Mouse (Mus musculus) kidney, adult 2 months (tissue): ENCODE measurements at regions not wholly inside any gene's neighbourhood (a gene's known extent, or its start where the extent isn't known, plus 50 kb on each side); places are given as distances from the start of the nearest gene placed in this dataset.

Experiments used
- DNase-seq: peaks from one replicate; pipeline ENCODE4 v3.0.0; 2021
- H3K27ac ChIP-seq: fragments of 200-500 bp; 2 replicates; pipeline ENCODE4 v1.5.1; 2012; ENCODE audit warnings: low read depth, low read length, control low read depth, inconsistent platforms; ENCODE audit not compliant: insufficient read depth
- H3K27me3 ChIP-seq: fragments of 200-500 bp; replicated peaks from 2 replicates; pipeline ENCODE4 v1.6.1; 2012; ENCODE audit warnings: mild to moderate bottlenecking, moderate library complexity, low read length, inconsistent platforms; ENCODE audit not compliant: control insufficient read depth, insufficient read depth
- H3K36me3 ChIP-seq: fragments of 200-500 bp; 2 replicates; pipeline ENCODE4 v1.6.1; 2012; ENCODE audit warnings: mild to moderate bottlenecking, moderate library complexity, low read length, inconsistent platforms; ENCODE audit not compliant: control insufficient read depth, insufficient read depth
- H3K4me1 ChIP-seq: fragments of 200-500 bp; 2 replicates; pipeline ENCODE4 v1.6.1; 2011; ENCODE audit warnings: low read length; ENCODE audit not compliant: control insufficient read depth, insufficient read depth
- H3K4me3 ChIP-seq: fragments of 200-500 bp; 2 replicates; pipeline ENCODE4 v1.5.1; 2011; ENCODE audit warnings: mild to moderate bottlenecking, low read depth, low read length, control low read depth; ENCODE audit not compliant: insufficient read depth
- CTCF ChIP-seq: fragments of 200-500 bp; conservative IDR thresholded peaks from 2 replicates; pipeline ENCODE4 v1.5.1; 2011; ENCODE audit warnings: low read depth, mild to moderate bottlenecking, control low read depth, low read length, moderate library complexity, mixed read lengths; ENCODE audit not compliant: insufficient read depth, insufficient read length
- POLR2A ChIP-seq: fragments of 200-500 bp; IDR thresholded peaks from one replicate; pipeline ENCODE4 v1.6.1; 2011; ENCODE audit warnings: low read depth, low read length, control low read depth
- WGBS: fragments of 180-500 bp; shearing (Covaris S2); methylation state at CpG from one replicate; pipeline ENCODE4 v1.1.7; 2018; 5-methylcytosine and 5-hydroxymethylcytosine counted together

DNA sequence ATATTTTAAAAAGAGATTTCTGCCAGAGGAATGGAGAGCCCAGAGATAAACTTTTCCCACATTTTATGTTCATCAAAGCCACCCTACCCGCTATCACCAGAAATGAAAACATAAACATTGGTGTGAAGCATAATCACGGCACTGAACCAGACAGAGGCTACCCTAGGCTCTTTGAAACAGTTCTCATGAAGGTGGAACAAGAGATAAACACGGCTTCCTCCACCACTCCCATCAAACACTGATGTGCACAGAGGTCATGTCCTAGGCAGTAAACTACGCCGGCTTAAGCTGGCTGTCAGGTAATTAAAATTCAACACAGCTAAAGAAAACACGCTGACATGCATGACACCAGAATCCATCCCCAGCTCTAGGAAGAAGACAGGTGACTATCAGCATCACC is 182.5 kb downstream of the Mreg start:
- no peak for DNase-seq
- Histone ChIP-seq H3K36me3 (no peaks in the 10 kb centered on the region), H3K27me3 (no peaks in the 10 kb centered on the region), H3K4me3 (no peak overlapping the region), H3K27ac (no peak overlapping the region), H3K4me1 (no peaks in the 10 kb centered on the region)
- WGBS = 54% methylated on average over 6 of the region's 6 CpGs
- TF ChIP-seq CTCF (no peak), POLR2A (no peak)

DNA sequence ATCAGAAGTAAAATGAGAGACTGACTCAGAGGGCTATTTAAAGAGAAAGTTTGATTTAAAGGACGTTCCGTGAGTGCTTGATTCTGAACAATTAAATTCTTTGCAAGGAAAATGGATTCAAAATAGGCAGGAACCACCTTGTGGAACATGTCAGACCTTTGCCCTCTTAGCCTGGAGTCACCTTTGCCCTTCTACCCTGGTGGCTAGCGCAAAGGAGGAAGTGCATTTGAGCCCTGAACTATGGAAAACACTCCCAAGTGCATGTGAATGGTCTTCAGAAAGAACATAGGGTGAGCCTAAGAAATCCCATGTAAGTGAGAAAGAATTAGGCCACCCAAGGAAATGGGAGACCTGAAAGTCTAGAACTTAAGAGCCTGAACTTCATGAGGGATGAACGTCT is 185.2 kb downstream of the Mreg start:
- 54% methylated on average over 4 of the region's 4 CpGs for WGBS
- Histone ChIP-seq H3K4me1 (no peaks in the 10 kb centered on the region), H3K36me3 (no peaks in the 10 kb centered on the region), H3K4me3 (no peak overlapping the region), H3K27ac (no peak overlapping the region), H3K27me3 (no peaks in the 10 kb centered on the region)
- DNase-seq = peak; percentile 67
- TF ChIP-seq CTCF = no peak
- no peak for TF ChIP-seq POLR2A

GRCm38 (mm10) chr1:72022631-72023030 is 189.5 kb downstream of the Mreg start:
- 89% methylated on average over 3 of the region's 3 CpGs for WGBS
- Histone ChIP-seq H3K4me1 (no peaks in the 10 kb centered on the region), H3K36me3 (no peaks in the 10 kb centered on the region), H3K27ac (no peak overlapping the region), H3K4me3 (no peak overlapping the region), H3K27me3 (no peaks in the 10 kb centered on the region)
- no peak for DNase-seq
- no peak for TF ChIP-seq CTCF

GRCm38 (mm10) chr1:72018479-72019222 is 193.5 kb downstream of the Mreg start:
- Histone ChIP-seq H3K36me3 (no peaks in the 10 kb centered on the region), H3K4me1 (0 out of 2 replicates have a peak, but pooled peaks cover 3% of the 10 kb centered on the region), H3K4me3 (no peak overlapping the region), H3K27me3 (no peaks in the 10 kb centered on the region), H3K27ac (no peak overlapping the region)
- 70% methylated on average over 4 of the region's 4 CpGs for WGBS
- no peak for DNase-seq
- TF ChIP-seq CTCF = no peak
- no peak for TF ChIP-seq POLR2A

DNA sequence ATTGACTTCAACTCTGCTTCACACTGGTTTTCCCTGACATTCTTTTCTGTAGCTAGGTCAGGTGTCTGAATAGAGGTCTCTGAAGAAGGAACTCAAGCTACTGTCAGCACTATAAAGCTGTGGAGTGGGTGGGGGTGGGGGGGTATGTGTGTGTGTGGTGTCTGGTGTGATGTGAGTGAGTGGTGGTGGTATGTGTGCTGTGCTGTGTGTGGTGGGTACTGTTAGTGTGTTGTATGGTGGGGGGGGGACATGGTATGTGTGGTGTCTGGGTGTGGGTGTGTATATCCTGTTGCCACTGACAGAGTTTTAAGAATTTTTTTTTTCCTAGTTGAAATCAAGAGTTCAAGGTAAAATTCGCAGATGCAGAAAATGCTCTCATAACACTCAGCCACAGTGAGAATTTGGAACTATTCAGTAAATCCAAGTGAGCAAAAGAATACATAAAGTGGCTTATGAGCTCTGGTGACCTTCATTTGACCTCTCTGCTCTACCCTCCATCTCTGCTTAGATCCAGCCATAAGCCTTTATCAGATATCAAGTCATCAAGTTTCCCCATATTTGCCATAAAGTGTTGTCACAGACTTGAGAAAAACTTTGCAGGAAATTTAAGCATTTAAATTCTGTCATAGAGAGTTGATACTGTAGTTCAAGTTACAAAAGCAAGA is 194.2 kb downstream of the Mreg start:
- Histone ChIP-seq H3K4me1 (0 out of 2 replicates have a peak, but pooled peaks cover 3% of the 10 kb centered on the region), H3K36me3 (no peaks in the 10 kb centered on the region), H3K27ac (no peak overlapping the region), H3K27me3 (no peaks in the 10 kb centered on the region), H3K4me3 (no peak overlapping the region)
- no peak for DNase-seq
- TF ChIP-seq CTCF (no peak), POLR2A (no peak)
- WGBS = 76% methylated on average over 1 of the region's 1 CpGs

GRCm38 (mm10) chr1:72015471-72015870 is 196.6 kb downstream of the Mreg start:
- DNase-seq = no peak
- TF ChIP-seq CTCF (no peak), POLR2A (no peak)
- no peaks in the 10 kb centered on the region for H3K27me3 ChIP-seq
- WGBS = 94% methylated on average over 4 of the region's 4 CpGs
- H3K36me3 ChIP-seq = no peaks in the 10 kb centered on the region
- H3K4me1 ChIP-seq = peaks cover 8% of the 10 kb centered on the region; the same call in 1 of the 2 replicates
- H3K4me3 ChIP-seq = no peak overlapping the region
- no peak overlapping the region for H3K27ac ChIP-seq

DNA sequence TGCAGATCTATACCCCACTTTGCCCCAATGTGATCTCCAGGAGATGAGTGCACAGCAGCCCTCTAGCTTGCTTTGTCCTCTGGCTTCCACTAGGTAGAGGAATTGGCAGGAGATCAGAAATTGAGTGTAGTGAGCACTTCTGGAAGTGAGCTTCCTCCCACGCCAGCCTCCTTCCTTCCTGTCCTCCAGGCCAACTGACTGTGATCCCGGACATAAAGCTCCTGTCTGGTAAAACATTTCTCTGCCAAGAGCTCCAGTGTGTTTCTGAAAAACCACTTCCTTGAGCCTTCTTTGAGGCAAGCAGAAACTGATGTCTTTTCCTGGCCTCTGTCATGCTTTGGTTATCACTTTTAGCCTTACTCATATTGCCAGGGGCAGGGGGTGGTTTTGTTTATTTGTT is 197.5 kb downstream of the Mreg start:
- H3K4me1 ChIP-seq = peaks cover 8% of the 10 kb centered on the region; the same call in 1 of the 2 replicates
- H3K4me3 ChIP-seq = no peak overlapping the region
- no peak for TF ChIP-seq CTCF
- no peaks in the 10 kb centered on the region for H3K36me3 ChIP-seq
- DNase-seq = peak; percentile 74
- 35% methylated on average over 2 of the region's 2 CpGs for WGBS
- H3K27ac ChIP-seq = no peak overlapping the region
- no peaks in the 10 kb centered on the region for H3K27me3 ChIP-seq
